Mouse (Mus musculus): ENCODE results near the gene Plxna2. TPM values are rescaled to one million over a fixed set of nuclear protein-coding genes. Genes with fewer than 3 reads are reported as not detected.

Plxna2 gene
- polyA plus RNA-seq (2012; rRNA removed): 9.7 and 10.5 TPM in 2 replicates

GRCm38 (mm10) chr1:194617918-194618317 lies at the start of gene Plxna2:
Gene Plxna2, plus strand, starts transcription at chr1:194618218.
- no peak for DNase-seq (ENCODE audit: low spot score)

- no peak for DNase-seq (ENCODE audit: low spot score)
Measured at GRCm38 (mm10) chr1:194573870-194574269, 44.1 kb upstream of the Plxna2 start.

- no peak for DNase-seq (ENCODE audit: low spot score)
Measured at GRCm38 (mm10) chr1:194578270-194578669, 39.7 kb upstream of the Plxna2 start.

- no peak for DNase-seq (ENCODE audit: low spot score)
Measured at GRCm38 (mm10) chr1:194580539-194580938, 37.5 kb upstream of the Plxna2 start.

- no peak for DNase-seq (ENCODE audit: low spot score)
Measured at GRCm38 (mm10) chr1:194586670-194587069, 31.3 kb upstream of the Plxna2 start.

- DNase-seq (ENCODE audit: low spot score): no peak
Measured at GRCm38 (mm10) chr1:194587532-194587931, 30.5 kb upstream of the Plxna2 start.

- no peak for DNase-seq (ENCODE audit: low spot score)
Measured at GRCm38 (mm10) chr1:194587956-194588668, 29.9 kb upstream of the Plxna2 start.

GRCm38 (mm10) chr1:194588711-194589451 lies 29.1 kb upstream of the Plxna2 start:
- no peak for DNase-seq (ENCODE audit: low spot score)

- no peak for DNase-seq (ENCODE audit: low spot score)
Measured at GRCm38 (mm10) chr1:194593155-194593554, 24.9 kb upstream of the Plxna2 start.

GRCm38 (mm10) chr1:194607406-194608261 lies 10.4 kb upstream of the Plxna2 start:
- no peak for DNase-seq (ENCODE audit: low spot score)

- no peak for DNase-seq (ENCODE audit: low spot score)
Measured at GRCm38 (mm10) chr1:194610516-194610915, 7.5 kb upstream of the Plxna2 start.

- DNase-seq (ENCODE audit: low spot score): no peak
Measured at GRCm38 (mm10) chr1:194612628-194613027, 5.4 kb upstream of the Plxna2 start.

- no peak for DNase-seq (ENCODE audit: low spot score)
Measured at GRCm38 (mm10) chr1:194613271-194613834, 4.7 kb upstream of the Plxna2 start.

GRCm38 (mm10) chr1:194613923-194614830 lies 3.8 kb upstream of the Plxna2 start:
- DNase-seq (ENCODE audit: low spot score): no peak

GRCm38 (mm10) chr1:194616136-194616535 lies 1.9 kb upstream of the Plxna2 start:
- DNase-seq (ENCODE audit: low spot score): no peak

- peak; percentile 48 for DNase-seq (ENCODE audit: low spot score)
Measured at GRCm38 (mm10) chr1:194618841-194619311, 858 bp downstream of the Plxna2 start.

- DNase-seq (ENCODE audit: low spot score): peak; percentile 79
Measured at GRCm38 (mm10) chr1:194619353-194620244, 1.6 kb downstream of the Plxna2 start.

- DNase-seq (ENCODE audit: low spot score): peak; percentile 64
Measured at GRCm38 (mm10) chr1:194620245-194620991, 2.4 kb downstream of the Plxna2 start.

- no peak for DNase-seq (ENCODE audit: low spot score)
Measured at GRCm38 (mm10) chr1:194622174-194622573, 4.2 kb downstream of the Plxna2 start.
